Mouse (Mus musculus) liver, adult 2 months (tissue): ENCODE data around the gene Stip1. TPM values are rescaled to one million over a fixed set of nuclear protein-coding genes. Genes with fewer than 3 reads are reported as not detected.

ENCODE experiments used
- DNase-seq: peaks from one replicate; pipeline ENCODE4 v3.0.0-alpha.2; 2011; ENCODE audit warnings: low read depth, low spot score; ENCODE audit errors: extremely low read depth
- H3K27ac ChIP-seq: fragments of 200-500 bp; replicated peaks from 2 replicates; pipeline ENCODE4 v1.5.1; 2012; ENCODE audit warnings: low read depth, mild to moderate bottlenecking, control low read depth, inconsistent platforms, low read length; ENCODE audit not compliant: insufficient read depth
- H3K27me3 ChIP-seq: fragments of 200-500 bp; 2 replicates; pipeline ENCODE4 v1.6.1; 2012; ENCODE audit warnings: mild to moderate bottlenecking, moderate library complexity, low read length, inconsistent platforms; ENCODE audit not compliant: control insufficient read depth, insufficient read depth
- H3K36me3 ChIP-seq: fragments of 200-500 bp; 2 replicates; pipeline ENCODE4 v1.6.1; 2012; ENCODE audit warnings: low read length, inconsistent platforms; ENCODE audit not compliant: control insufficient read depth, insufficient read depth
- H3K4me1 ChIP-seq: fragments of 200-500 bp; 2 replicates; pipeline ENCODE4 v1.6.1; 2011; ENCODE audit warnings: low read length; ENCODE audit not compliant: control insufficient read depth, insufficient read depth
- H3K4me3 ChIP-seq: fragments of 200-500 bp; 2 replicates; pipeline ENCODE4 v1.5.1; 2011; ENCODE audit warnings: low read depth, mild to moderate bottlenecking, control low read depth, low read length, moderate library complexity; ENCODE audit not compliant: insufficient read depth
- H3K79me2 ChIP-seq: fragments of 200-500 bp; 2 replicates; pipeline ENCODE4 v1.6.1; 2012; ENCODE audit warnings: inconsistent platforms, mild to moderate bottlenecking, low read length, moderate library complexity; ENCODE audit not compliant: control insufficient read depth, insufficient read depth
- H3K9ac ChIP-seq: fragments of 200-500 bp; 2 replicates; pipeline ENCODE4 v1.6.1; 2012; ENCODE audit warnings: low read depth, mild to moderate bottlenecking, control low read depth, inconsistent platforms, low read length
- CTCF ChIP-seq: fragments of 200-500 bp; IDR thresholded peaks from 2 replicates; pipeline ENCODE4 v1.5.1; 2011; ENCODE audit warnings: low read depth, low read length, control low read depth
- POLR2A ChIP-seq: fragments of 200-500 bp; IDR thresholded peaks from 2 replicates; pipeline ENCODE4 v1.6.1; 2011; ENCODE audit warnings: low read length, control low read depth; ENCODE audit not compliant: insufficient read depth; ENCODE audit errors: extremely low read depth
- WGBS: fragments of 180-500 bp; shearing (Covaris S2); methylation state at CpG from one replicate; pipeline ENCODE4 v1.1.7; 2018; 5-methylcytosine and 5-hydroxymethylcytosine counted together
- polyA plus RNA-seq: library from polyadenylated mRNA; depleted of rRNA; stranded (reverse); fragments of >200 nt; gene quantifications from 2 replicates; pipeline ENCODE4 v1.2.3, GENCODE M21; 2012
- total RNA-seq: library from RNA; depleted of rRNA; stranded (reverse); fragments of >200 nt; gene quantifications from 2 replicates; pipeline ENCODE4 v1.2.3, GENCODE M21; 2014

Gene Stip1
- total and polyA plus RNA-seq, 2 experiments = 32.3 to 44.9 TPM

DNA sequence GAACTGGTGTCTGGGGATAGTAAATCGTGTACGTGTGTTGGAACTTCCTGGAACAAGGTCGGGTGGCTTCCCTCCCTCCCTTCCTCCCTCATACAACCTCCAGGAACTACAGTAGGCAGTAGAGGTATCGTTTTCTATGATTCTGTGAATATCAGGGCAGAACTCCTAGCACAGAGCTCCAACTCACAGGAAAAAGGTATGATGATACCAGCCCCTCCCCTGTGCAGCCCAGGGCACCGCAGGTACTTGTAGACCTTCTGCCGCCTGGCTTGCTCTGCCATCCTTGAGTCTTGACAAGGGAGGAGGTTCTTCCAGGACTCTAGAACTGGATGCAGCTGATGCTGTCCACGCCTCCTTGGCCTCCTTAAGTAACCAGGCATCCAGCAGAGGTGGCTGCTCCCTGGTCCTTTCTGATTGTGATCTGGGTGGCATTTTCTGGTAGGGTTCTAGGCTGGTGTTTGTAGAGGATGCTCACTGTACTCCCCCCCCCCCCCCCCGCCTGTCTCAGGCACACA lies 27.1 kb upstream of the Stip1 start:
- DNase-seq = no peak
- H3K4me3 ChIP-seq = no peak overlapping the region
- H3K4me1 ChIP-seq = peaks cover 7% of the 10 kb centered on the region; the same call in 1 of the 2 replicates
- WGBS = 73% methylated on average over 8 of the region's 8 CpGs
- TF ChIP-seq POLR2A = no peak
- no peak for TF ChIP-seq CTCF
- H3K36me3 ChIP-seq = no peaks in the 10 kb centered on the region
- no peak overlapping the region for H3K9ac ChIP-seq
- no peaks in the 10 kb centered on the region for H3K27me3 ChIP-seq
- 0 out of 2 replicates have a peak, but pooled peaks cover 2% of the 10 kb centered on the region for H3K79me2 ChIP-seq
- no peak overlapping the region for H3K27ac ChIP-seq

DNA sequence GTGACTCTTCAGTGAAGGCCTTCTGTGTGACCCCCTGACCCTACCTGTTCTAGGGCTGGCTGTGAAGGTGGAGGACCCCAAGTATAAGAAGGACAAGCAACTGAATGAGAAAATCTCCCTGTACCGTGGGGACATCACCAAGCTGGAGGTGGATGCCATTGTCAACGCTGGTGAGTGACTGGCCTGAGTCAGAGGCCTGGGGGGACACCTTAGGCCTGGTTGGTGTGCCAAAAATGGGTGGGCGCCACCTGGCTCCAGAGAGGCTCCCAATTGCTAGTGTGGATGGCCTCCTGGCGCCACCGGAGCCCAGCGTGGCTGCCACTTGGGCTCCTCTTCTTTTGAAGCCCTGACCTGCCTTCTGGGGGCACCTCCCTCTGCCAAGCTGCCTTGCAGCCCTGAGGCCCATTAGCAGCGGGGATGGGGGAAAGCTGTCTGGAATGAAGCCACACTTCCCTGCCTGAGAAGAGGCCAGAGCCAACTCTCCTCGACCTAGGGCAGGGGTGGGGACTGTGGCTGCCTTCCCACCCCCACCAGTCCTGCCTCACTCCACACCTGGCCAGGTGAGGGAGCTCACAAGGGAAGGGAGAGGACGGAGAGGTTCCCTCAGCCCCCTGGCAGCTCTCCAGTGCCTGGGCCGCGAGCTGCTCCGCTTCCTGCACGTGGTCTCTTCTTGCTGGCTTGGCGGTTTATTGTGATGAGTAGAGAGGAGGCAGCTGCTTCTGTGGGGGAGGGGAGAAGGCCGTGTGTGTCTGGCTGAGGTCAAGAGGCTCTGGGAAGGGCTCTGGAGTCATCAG lies 26.5 kb upstream of the Stip1 start:
- TF ChIP-seq CTCF (no peak), POLR2A (no peak)
- DNase-seq = no peak
- Histone ChIP-seq H3K79me2 (0 out of 2 replicates have a peak, but pooled peaks cover 2% of the 10 kb centered on the region), H3K36me3 (no peaks in the 10 kb centered on the region), H3K27ac (no peak overlapping the region), H3K4me3 (no peak overlapping the region), H3K4me1 (peaks cover 7% of the 10 kb centered on the region; the same call in 1 of the 2 replicates), H3K27me3 (no peaks in the 10 kb centered on the region), H3K9ac (no peak overlapping the region)
- 66% methylated on average over 15 of the region's 15 CpGs for WGBS

DNA sequence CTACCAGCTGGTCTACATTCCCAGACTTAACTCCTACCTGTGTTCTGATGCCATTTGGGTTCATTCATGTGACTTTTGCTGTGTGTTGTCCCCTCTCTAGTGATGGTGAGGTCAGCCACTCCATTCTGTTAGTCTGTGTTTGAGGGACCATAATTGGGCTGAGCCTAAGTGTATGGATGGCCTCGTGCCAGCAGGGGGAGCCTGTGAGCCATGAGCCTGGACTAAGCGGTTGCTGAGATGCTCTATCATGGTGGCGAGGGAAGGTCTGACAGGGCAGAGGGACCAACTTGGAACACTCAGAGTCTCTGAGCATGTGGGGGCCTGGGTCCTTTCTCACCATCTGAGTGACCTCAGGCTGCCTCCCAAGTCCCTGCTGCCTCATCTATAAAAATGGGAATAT lies 24.8 kb upstream of the Stip1 start:
- DNase-seq = no peak
- WGBS = 12% methylated on average over 3 of the region's 3 CpGs
- Histone ChIP-seq H3K9ac (no peak overlapping the region), H3K4me3 (no peak overlapping the region), H3K79me2 (0 out of 2 replicates have a peak, but pooled peaks cover 2% of the 10 kb centered on the region), H3K36me3 (no peaks in the 10 kb centered on the region), H3K4me1 (peaks cover 7% of the 10 kb centered on the region; the same call in 1 of the 2 replicates), H3K27me3 (no peaks in the 10 kb centered on the region), H3K27ac (no peak overlapping the region)
- TF ChIP-seq CTCF (peak; percentile 99), POLR2A (no peak)

DNA sequence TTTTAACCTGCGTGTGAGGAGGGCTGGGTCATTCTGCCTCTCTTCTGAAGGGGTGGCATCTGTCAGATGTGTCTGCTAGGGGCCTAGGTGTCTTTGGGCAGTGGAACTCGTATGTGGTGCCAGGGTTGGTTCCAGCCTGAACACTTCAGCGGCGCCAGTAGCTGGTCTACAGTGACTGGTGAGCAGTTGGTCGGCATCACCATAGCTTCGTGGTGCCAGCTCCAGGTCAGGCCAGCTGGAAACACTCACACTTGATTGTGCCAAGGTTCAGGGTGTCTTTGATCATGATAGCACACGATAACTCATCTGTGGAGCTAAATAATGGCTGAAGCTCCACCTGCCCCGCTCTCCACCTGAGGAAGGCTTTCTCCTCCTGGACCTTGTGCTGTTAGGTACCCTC lies 23.1 kb upstream of the Stip1 start:
- H3K79me2 ChIP-seq = peaks cover 2% of the 10 kb centered on the region; the same call in 1 of the 2 replicates
- H3K4me1 ChIP-seq = peaks cover 12% of the 10 kb centered on the region
- DNase-seq = peak; percentile 90
- H3K4me3 ChIP-seq = no peak overlapping the region
- no peaks in the 10 kb centered on the region for H3K36me3 ChIP-seq
- TF ChIP-seq POLR2A (no peak), CTCF (no peak)
- H3K27me3 ChIP-seq = no peaks in the 10 kb centered on the region
- H3K9ac ChIP-seq = no peak overlapping the region
- H3K27ac ChIP-seq = peak overlapping the region; percentile 50; the same call in 1 of the 2 replicates
- WGBS = 34% methylated on average over 8 of the region's 8 CpGs

DNA sequence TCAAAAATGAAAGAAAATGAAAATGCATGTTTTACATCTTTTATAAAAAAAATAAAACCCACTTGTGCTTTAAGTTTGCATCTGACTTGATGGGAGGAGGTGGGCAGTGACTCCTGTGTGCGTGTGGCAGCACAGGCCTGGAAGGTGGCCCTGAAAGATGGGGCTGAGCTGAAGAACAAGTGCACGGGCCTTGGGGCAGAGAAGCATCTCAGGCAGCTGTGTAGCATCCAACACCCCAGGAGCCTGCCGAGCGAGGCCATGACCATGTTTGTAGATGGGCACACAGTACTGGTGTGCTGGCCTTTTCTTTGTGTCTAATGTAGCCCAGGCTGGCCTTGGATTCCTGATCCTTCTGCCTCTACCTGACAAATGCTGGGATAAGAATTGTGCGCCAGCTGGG lies 22.3 kb upstream of the Stip1 start:
- Histone ChIP-seq H3K27ac (no peak overlapping the region), H3K4me1 (peaks cover 12% of the 10 kb centered on the region), H3K36me3 (no peaks in the 10 kb centered on the region), H3K27me3 (no peaks in the 10 kb centered on the region), H3K9ac (no peak overlapping the region), H3K79me2 (peaks cover 2% of the 10 kb centered on the region; the same call in 1 of the 2 replicates), H3K4me3 (no peak overlapping the region)
- WGBS = 94% methylated on average over 5 of the region's 5 CpGs
- TF ChIP-seq CTCF (no peak), POLR2A (no peak)
- no peak for DNase-seq
